Mouse (Mus musculus): ENCODE data around the gene Hbb-bs.
"Not testable (repeated sequence)": the region's sequence is repeated elsewhere in the genome, so short reads cannot be mapped to it uniquely, and the experiment has no call there.

The Hbb-bs gene

GRCm38 (mm10) chr7:103811223-103811845, 16.6 kb downstream of the Hbb-bs start:
- DNase-seq (ENCODE audit: low spot score in 2 of 2), result no peak

- DNase-seq (ENCODE audit: low spot score in 2 of 2), result no peak
These were observed 17.1 kb downstream of the Hbb-bs start for GRCm38 (mm10) chr7:103810746-103811145.

- no peak for DNase-seq (ENCODE audit: low spot score in 2 of 2)
These were observed 17.6 kb downstream of the Hbb-bs start for GRCm38 (mm10) chr7:103810296-103810695.

GRCm38 (mm10) chr7:103809801-103810155, 18.1 kb downstream of the Hbb-bs start:
- DNase-seq (ENCODE audit: low spot score in 2 of 2), result no peak

DNA sequence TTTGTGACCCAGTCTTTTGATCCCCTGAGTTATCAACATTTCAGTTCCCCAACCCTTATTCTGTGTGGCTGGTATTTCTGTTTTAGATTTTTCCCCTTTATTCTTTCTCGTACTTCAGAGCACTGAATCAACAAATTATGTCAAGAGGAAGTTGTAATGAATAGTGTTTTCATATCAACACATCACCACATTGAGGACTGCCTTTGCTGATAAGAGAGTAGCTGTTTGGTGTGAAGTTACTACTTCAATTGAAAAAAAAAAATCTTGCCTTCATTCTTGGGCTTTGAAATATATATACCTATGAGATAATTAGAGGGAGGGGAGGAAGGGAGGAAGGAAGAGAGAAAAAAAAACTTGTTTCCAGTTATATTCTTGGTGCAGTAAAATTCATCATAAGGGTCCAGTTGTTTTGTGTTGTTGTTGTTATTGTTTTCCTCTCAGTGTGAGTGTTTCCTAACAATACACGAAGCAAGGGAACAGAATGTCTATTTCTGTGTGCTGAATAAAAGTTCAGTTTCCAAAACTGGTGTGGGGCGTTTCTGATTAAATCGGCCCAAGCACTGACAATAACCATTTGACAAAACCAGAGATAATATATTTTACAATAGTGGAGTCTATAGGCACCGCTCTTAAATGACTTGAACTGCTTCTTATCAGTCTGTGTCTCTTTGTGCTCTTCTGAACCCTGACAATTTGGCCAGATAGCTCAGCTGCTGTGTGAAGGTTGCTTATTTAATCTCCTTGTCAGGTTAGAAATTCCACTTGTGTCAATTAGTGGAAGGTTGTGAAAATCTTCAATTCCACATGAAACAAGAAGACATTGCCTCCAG, 18.7 kb downstream of the Hbb-bs start:
- DNase-seq (ENCODE audit: low spot score in 2 of 2), result no peak

DNA sequence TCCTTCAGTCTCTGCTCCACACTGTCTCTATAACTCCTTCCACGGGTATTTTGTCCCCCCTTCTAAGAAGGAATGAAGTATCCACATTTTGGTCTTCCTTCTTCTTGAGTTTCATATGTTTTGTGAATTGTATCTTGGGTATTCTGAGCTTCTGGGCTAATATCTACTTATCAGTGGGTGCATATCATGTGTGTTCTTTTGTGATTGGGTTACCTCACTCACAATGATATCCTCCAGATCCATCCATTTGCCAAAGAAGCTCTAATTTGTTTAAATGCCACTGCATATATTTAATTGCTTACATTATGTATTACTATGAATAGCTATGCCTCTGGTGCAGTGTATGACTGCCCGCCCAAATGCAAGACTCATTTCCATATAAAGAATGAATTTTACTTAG, 19.8 kb downstream of the Hbb-bs start:
- not testable (repeated sequence) for DNase-seq (ENCODE audit: low spot score in 2 of 2)

DNA sequence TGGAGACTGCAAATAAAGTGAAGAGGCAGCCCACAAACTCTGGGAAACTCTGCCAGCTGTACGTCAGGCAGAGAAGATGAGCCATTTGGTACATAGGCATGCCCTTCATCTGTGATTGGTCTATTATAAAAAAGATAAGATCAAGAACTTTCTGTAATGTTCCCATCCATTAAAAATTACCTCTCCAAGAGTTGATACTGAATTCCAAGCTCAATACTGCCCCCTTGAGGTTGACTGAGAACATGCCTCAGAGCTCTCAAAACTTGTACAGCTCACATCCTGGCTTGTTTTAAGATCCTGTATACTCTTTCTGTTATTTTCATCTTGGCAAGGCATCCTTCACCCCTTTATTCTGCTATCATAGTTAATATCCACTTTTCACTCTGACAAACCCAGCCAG, 21.0 kb downstream of the Hbb-bs start:
- DNase-seq (ENCODE audit: low spot score in 2 of 2), result no peak

GRCm38 (mm10) chr7:103792669-103793388, 35.1 kb downstream of the Hbb-bs start:
- DNase-seq (ENCODE audit: low spot score in 2 of 2), result no peak

- no peak for DNase-seq (ENCODE audit: low spot score in 2 of 2)
These were observed 36.2 kb downstream of the Hbb-bs start, which contains the start of gene Olfr67 for GRCm38 (mm10) chr7:103791721-103792120. Gene Olfr67, minus strand, starts transcription at chr7:103791821.

DNA sequence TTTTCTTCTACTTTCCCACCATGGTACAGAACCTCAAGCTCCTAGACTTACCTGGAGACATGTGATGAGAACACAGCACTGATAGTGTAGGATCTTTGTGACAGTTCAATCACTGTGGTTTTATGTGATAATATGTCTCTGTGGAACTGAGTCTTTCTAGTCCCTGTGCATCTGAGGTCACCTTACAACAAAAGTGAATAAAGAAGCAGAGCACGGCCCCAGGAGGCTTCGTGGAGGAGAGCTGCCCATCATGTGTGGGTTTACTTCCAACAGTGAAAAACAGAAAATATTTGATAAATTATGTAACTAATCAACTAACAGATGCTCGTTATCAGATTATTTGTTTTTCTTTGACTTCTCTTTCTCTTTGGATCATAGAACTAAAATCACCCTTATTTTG, 48.3 kb downstream of the Hbb-bs start, which contains the start of gene Olfr68:
Gene Olfr68 (minus strand): TSS at position 101 of the 400 bp plus-strand sequence.
- no peak for DNase-seq (ENCODE audit: low spot score in 2 of 2)

DNA sequence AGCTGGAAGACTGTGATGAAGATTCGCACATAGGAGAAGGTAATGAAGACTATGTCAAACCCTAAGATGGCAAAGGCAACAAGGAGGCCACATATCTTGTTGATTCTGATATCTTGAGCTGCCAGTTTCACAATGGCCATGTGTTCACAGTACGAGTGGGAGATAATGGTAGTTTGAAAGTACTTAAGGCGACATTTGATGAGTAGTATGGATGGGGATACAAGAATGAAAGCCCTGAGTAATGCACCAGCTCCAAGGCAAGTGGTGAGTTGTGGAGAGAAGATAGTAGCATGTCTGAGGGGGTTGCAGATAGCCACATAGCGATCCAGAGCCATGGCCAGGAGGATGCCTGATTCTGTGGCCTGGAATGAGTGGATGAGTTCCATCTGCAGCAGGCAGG, 50.2 kb downstream of the Hbb-bs start:
- DNase-seq (ENCODE audit: low spot score in 2 of 2), result not testable (repeated sequence)
